Mouse (Mus musculus) spleen, adult 2 months (tissue): Measurements from ENCODE around the gene Slc6a11. TPM values are rescaled to one million over a fixed set of nuclear protein-coding genes. Genes with fewer than 3 reads are reported as not detected.

Experiments
- DNase-seq, 2 experiments: peaks; one replicate each; pipeline versions ENCODE4 v3.0.0 to v3.0.0-alpha.2; 2012 to 2021; ENCODE audit warnings: low spot score in 2 of 2, low read depth in 1 of 2
- H3K27ac ChIP-seq: fragments of 200-500 bp; 2 replicates; pipeline ENCODE4 v1.5.1; 2012; ENCODE audit warnings: low read length, inconsistent platforms; ENCODE audit not compliant: insufficient read depth
- H3K27me3 ChIP-seq: fragments of 200-500 bp; 2 replicates; pipeline ENCODE4 v1.6.1; 2012; ENCODE audit warnings: mild to moderate bottlenecking, moderate library complexity, low read length, inconsistent platforms; ENCODE audit not compliant: control insufficient read depth, insufficient read depth
- H3K36me3 ChIP-seq: fragments of 200-500 bp; 2 replicates; pipeline ENCODE4 v1.6.1; 2012; ENCODE audit warnings: mild to moderate bottlenecking, low read length, inconsistent platforms; ENCODE audit not compliant: control insufficient read depth, insufficient read depth
- H3K4me1 ChIP-seq: fragments of 200-500 bp; 2 replicates; pipeline ENCODE4 v1.6.1; 2011; ENCODE audit warnings: inconsistent platforms; ENCODE audit not compliant: control insufficient read depth, insufficient read depth, insufficient read length
- H3K4me3 ChIP-seq: fragments of 200-500 bp; 2 replicates; pipeline ENCODE4 v1.5.1; 2011; ENCODE audit warnings: mild to moderate bottlenecking, inconsistent platforms; ENCODE audit not compliant: insufficient read depth, insufficient read length; ENCODE audit errors: extremely low read depth
- CTCF ChIP-seq: fragments of 200-500 bp; IDR thresholded peaks from 2 replicates; pipeline ENCODE4 v1.5.1; 2011; ENCODE audit warnings: mild to moderate bottlenecking, inconsistent platforms; ENCODE audit not compliant: insufficient read depth, insufficient read length, insufficient replicate concordance; ENCODE audit errors: extremely low read depth
- POLR2A ChIP-seq: fragments of 200-500 bp; IDR thresholded peaks from 2 replicates; pipeline ENCODE4 v1.6.1; 2011; ENCODE audit warnings: low read depth, low read length, inconsistent platforms
- WGBS: fragments of 180-500 bp; shearing (Covaris S2); methylation state at CpG from one replicate; pipeline ENCODE4 v1.1.7; 2018; 5-methylcytosine and 5-hydroxymethylcytosine counted together
- polyA plus RNA-seq: library from polyadenylated mRNA; depleted of rRNA; stranded (reverse); fragments of >200 nt; gene quantifications from 2 replicates; pipeline ENCODE4 v1.2.3, GENCODE M21; 2012

Slc6a11 gene
- polyA plus RNA-seq, 1 experiment = not detected

- WGBS = 25% methylated on average over 9 of the region's 9 CpGs
- no peak for TF ChIP-seq POLR2A
- TF ChIP-seq CTCF = no peak
- Histone ChIP-seq H3K27me3 (no peaks in the 10 kb centered on the region), H3K27ac (no peak overlapping the region), H3K4me3 (no peak overlapping the region), H3K36me3 (no peaks in the 10 kb centered on the region), H3K4me1 (no peaks in the 10 kb centered on the region)
- no peak for DNase-seq
These were observed 43.5 kb downstream of the Slc6a11 start for GRCm38 (mm10) chr6:114174398-114175140.

DNA sequence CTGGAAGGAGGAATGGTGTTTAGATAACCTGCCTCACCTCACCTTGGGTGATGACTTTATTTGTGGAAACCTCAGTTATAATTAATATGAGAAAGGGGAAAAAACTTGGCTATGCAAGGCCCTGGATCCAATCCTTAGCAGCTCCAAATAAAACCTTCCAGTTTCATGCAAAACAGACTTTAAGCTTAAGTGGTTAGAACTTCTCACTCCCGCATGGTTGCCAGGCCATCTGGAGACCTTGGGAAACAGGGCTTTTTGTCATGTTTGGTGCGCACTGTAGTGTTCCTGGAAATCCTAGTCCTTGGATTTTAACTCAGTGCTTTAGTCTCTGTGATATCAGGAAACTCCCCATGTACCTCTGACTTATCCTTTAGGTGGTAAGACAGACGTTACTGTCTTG lies 47.1 kb downstream of the Slc6a11 start:
- no peaks in the 10 kb centered on the region for H3K36me3 ChIP-seq
- no peaks in the 10 kb centered on the region for H3K4me1 ChIP-seq
- WGBS = 82% methylated on average over 3 of the region's 3 CpGs
- H3K27me3 ChIP-seq = no peaks in the 10 kb centered on the region
- DNase-seq = no peak
- no peak overlapping the region for H3K4me3 ChIP-seq
- H3K27ac ChIP-seq = no peak overlapping the region
- no peak for TF ChIP-seq POLR2A
- no peak for TF ChIP-seq CTCF

DNA sequence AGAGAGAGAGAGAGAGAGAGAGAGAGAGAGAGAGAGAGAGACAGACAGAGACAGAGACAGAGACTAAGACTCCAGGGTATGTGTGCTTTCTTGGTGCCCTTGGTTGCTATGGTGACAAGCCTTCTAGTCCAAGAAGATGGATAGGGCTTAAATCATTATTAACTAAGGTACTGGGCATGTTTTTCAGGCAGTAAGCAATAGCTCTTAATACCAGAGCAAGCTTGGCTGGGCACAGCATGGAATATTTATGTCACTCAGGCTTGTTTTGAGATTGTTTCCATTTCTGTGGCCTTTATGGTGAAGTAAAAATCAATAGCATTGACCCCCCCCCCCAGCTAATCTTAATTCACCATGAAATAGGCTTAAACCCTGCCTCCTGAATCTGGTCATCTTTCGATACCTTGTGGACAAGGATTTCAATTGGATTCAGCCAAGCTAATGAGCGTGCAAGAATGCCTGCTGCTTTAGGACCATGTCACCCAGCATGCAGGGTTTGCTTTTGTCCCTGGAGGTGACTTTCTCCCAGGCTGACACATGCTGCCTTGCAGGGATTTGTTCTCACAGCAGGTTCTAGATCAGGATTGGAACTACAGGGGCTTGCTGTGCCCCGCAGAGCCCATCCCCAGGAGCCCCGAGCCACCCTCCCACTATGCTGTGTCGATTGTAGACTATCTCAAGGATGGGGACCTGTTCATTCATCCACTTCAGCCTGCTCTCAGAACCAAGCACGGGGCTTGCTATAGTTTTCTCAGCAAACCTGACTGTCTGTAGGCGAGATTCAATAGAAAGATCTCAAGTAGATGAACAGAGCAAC lies 51.5 kb downstream of the Slc6a11 start:
- Histone ChIP-seq H3K27me3 (no peaks in the 10 kb centered on the region), H3K4me3 (no peak overlapping the region), H3K4me1 (no peaks in the 10 kb centered on the region), H3K27ac (no peak overlapping the region), H3K36me3 (no peaks in the 10 kb centered on the region)
- no peak for DNase-seq
- 78% methylated on average over 7 of the region's 7 CpGs for WGBS
- no peak for TF ChIP-seq CTCF
- TF ChIP-seq POLR2A = no peak

DNA sequence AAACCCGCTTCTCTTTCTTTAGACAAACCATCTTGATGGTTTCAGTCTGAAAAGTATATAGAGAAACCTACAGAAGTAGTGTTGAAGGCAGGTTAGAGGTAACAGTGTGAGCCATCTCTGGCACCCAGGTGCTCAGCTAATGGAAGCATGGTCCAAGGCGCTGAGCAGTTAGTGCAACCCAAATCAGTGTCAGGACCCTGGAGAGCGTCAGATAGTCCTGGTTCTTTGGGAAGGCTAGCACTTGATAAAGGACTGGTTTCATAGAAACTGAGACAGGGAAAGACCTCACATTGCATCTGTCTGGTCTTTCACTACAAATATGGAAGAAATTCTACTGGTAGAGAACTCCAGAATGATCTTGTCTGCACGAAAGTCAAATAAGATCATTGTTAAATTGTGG lies 56.1 kb downstream of the Slc6a11 start:
- Histone ChIP-seq H3K36me3 (no peaks in the 10 kb centered on the region), H3K27me3 (no peaks in the 10 kb centered on the region), H3K4me3 (no peak overlapping the region), H3K4me1 (no peaks in the 10 kb centered on the region), H3K27ac (no peak overlapping the region)
- TF ChIP-seq POLR2A (no peak), CTCF (no peak)
- DNase-seq = no peak
- WGBS = 46% methylated on average over 4 of the region's 4 CpGs

GRCm38 (mm10) chr6:114188869-114189268 lies 57.8 kb downstream of the Slc6a11 start:
- Histone ChIP-seq H3K27me3 (no peaks in the 10 kb centered on the region), H3K27ac (no peak overlapping the region), H3K4me1 (no peaks in the 10 kb centered on the region), H3K36me3 (no peaks in the 10 kb centered on the region), H3K4me3 (no peak overlapping the region)
- WGBS = 79% methylated on average over 8 of the region's 8 CpGs
- TF ChIP-seq CTCF (no peak), POLR2A (no peak)
- DNase-seq = no peak

- H3K27me3 ChIP-seq = no peaks in the 10 kb centered on the region
- TF ChIP-seq CTCF = no peak
- TF ChIP-seq POLR2A = no peak
- no peak for DNase-seq
These were observed 65.0 kb downstream of the Slc6a11 start for GRCm38 (mm10) chr6:114195998-114196397.

More at GRCm38 (mm10) chr6:114195998-114196397, 65.0 kb downstream of the Slc6a11 start:
- Histone ChIP-seq H3K27ac (no peak overlapping the region), H3K4me3 (no peak overlapping the region), H3K4me1 (no peaks in the 10 kb centered on the region), H3K36me3 (no peaks in the 10 kb centered on the region)
